Mouse (Mus musculus) hindbrain, postnatal 0 days (tissue): ENCODE results near the gene Matn4. TPM values are rescaled to one million over a fixed set of nuclear protein-coding genes. Genes with fewer than 3 reads are reported as not detected.

Experiments
- ATAC-seq: fragments of 200-750 bp; cut with Nextera tagmentation; 2 replicates; pipeline ENCODE4 v1.8.0; 2017; ENCODE audit warnings: mild to moderate bottlenecking, moderate TSS enrichment, moderate library complexity
- DNase-seq: peaks from one replicate; pipeline ENCODE4 v3.0.0-alpha.2; 2015; ENCODE audit warnings: low spot score
- H3K27ac ChIP-seq: fragments of 300-500 bp; sonication (generic); 2 replicates; pipeline ENCODE4 v1.5.1; 2014; ENCODE audit warnings: mild to moderate bottlenecking
- H3K27me3 ChIP-seq: fragments of 300-500 bp; sonication (generic); 2 replicates; pipeline ENCODE4 v1.6.1; 2014; ENCODE audit warnings: low read length, mixed read lengths; ENCODE audit not compliant: insufficient read depth
- H3K36me3 ChIP-seq: fragments of 300-500 bp; sonication (generic); 2 replicates; pipeline ENCODE4 v1.6.1; 2014; ENCODE audit warnings: low read length, mixed read lengths; ENCODE audit not compliant: insufficient read depth
- H3K4me1 ChIP-seq: fragments of 300-500 bp; sonication (generic); 2 replicates; pipeline ENCODE4 v1.6.1; 2014; ENCODE audit warnings: antibody characterized with exemption, low read length, mixed read lengths; ENCODE audit not compliant: insufficient read depth
- H3K4me2 ChIP-seq: fragments of 300-500 bp; sonication (generic); 2 replicates; pipeline ENCODE4 v1.6.1; 2014; ENCODE audit warnings: low read depth, mild to moderate bottlenecking, low read length, moderate library complexity, mixed read lengths
- H3K4me3 ChIP-seq: fragments of 300-500 bp; sonication (generic); 2 replicates; pipeline ENCODE4 v1.5.1; 2014; ENCODE audit warnings: low read length
- H3K9ac ChIP-seq: fragments of 300-500 bp; sonication (generic); replicated peaks from 2 replicates; pipeline ENCODE4 v1.6.1; 2014; ENCODE audit warnings: mild to moderate bottlenecking, low read length, moderate library complexity, mixed read lengths
- H3K9me3 ChIP-seq: fragments of 300-500 bp; sonication (generic); 2 replicates; pipeline ENCODE4 v1.6.1; 2016; ENCODE audit warnings: low read length, mixed read lengths
- CTCF ChIP-seq: IDR thresholded peaks from 2 replicates; pipeline ENCODE4 v1.5.1; 2016; ENCODE audit warnings: antibody characterized with exemption, control low read depth, low read depth
- WGBS: fragments of 180-500 bp; shearing (Covaris S2); extraction: QIAGEN DNeasy Blood & Tissue Kit; methylation state at CpG from one replicate; pipeline ENCODE4 v1.1.7; 2014; 5-methylcytosine and 5-hydroxymethylcytosine counted together
- polyA plus RNA-seq: library from polyadenylated mRNA; unstranded; fragments of >200 nt; fragmentation: Nextera tagmentation; extraction: Ambion mirVana; gene quantifications from 2 replicates; pipeline ENCODE4 v1.2.1, GENCODE M21; 2015
- total RNA-seq: library from RNA; depleted of rRNA; stranded (reverse); fragments of >200 nt; gene quantifications from 2 replicates; pipeline ENCODE4 v1.2.3, GENCODE M21; 2014

Matn4 gene
- total and polyA plus RNA-seq, 2 experiments from 2014 or later, result 4.7 to 8.2 TPM

DNA sequence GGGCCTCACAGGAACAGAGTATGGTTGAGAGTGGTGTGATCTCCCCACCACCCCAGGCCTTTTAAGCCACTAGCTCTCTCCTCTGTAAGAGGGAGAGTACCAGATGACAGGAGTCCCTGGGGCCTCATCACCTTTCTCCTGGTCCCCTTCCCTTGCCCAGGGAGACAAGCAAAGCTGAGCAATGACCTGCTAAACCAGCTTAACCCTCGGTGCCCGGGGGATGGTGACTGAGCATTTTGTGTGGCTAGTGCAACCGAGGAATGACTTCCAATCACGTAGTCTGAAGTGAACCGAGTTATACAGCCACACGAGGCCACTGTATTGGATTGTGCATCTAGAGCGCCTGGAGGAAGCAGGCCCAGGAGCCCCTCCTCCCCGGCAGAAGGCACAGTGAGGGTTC, 19.4 kb upstream of the Matn4 start:
- Histone ChIP-seq H3K9ac (no peak overlapping the region), H3K36me3 (no peaks in the 10 kb centered on the region), H3K27ac (no peak overlapping the region), H3K27me3 (no peaks in the 10 kb centered on the region), H3K9me3 (no peaks in the 10 kb centered on the region), H3K4me1 (no peaks in the 10 kb centered on the region), H3K4me3 (no peak overlapping the region), H3K4me2 (no peak overlapping the region)
- DNase-seq, result no peak
- no peak for TF ChIP-seq CTCF
- ATAC-seq, result no peak
- WGBS, result 89% methylated on average over 8 of the region's 8 CpGs

DNA sequence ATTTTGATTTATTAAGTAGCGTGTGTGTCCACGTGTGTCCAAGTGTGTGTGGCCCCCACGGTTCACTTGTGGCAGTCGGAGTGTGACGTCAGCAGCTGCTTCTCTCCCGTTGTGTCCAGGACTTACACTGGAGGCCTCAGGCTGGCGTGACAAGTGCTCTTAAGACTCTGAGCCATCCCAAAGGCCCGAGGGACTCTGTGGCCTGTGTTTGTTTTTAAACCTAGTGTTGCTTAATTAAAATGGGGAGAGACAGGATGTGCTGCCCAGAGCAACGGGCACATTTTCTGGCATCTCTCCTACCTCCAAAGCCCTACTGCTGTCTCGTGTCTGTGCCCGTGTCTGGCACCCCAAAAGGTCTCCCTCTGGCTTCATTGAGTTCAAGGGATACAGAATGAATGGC, 18.5 kb upstream of the Matn4 start:
- Histone ChIP-seq H3K4me1 (no peaks in the 10 kb centered on the region), H3K4me3 (no peak overlapping the region), H3K36me3 (no peaks in the 10 kb centered on the region), H3K4me2 (no peak overlapping the region), H3K27me3 (no peaks in the 10 kb centered on the region), H3K27ac (no peak overlapping the region), H3K9me3 (no peaks in the 10 kb centered on the region), H3K9ac (no peak overlapping the region)
- DNase-seq (no peak), ATAC-seq (no peak)
- WGBS, result 79% methylated on average over 11 of the region's 11 CpGs
- TF ChIP-seq CTCF, result no peak

DNA sequence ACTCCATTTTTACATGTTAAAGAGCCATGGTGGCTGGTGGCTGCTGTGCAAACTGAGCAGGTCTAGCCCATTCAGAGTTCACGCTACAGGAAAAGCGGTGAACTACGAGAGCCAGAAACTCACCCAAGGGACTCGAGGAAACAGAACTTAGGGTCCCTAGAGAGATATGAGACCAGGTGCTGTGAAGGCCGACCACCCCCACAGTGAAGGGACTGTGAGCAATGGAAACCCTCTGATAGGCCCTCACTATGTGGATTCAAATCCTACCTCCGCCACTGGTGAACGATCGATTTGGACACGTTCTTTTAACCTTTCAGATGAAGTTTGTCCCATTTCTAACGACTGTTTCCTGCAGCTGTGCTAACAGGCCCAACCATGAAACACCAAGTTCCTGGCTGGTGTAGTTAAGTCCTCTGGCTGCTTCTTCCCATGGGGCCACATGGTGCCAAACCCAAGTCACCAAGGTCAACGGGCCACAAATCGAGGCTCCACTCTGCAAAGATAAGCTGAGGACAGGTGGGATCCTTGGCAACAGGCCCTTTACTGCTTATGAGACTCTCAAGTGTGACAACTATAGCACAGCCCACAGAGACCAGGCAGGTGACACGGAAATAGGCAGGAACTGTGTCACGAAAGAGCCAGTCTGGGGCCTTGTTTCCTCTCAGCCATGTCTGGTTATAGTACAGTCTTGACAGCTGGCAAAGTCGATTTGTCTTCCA, 17.9 kb upstream of the Matn4 start:
- no peak for ATAC-seq
- no peak for TF ChIP-seq CTCF
- Histone ChIP-seq H3K9ac (no peak overlapping the region), H3K27ac (no peak overlapping the region), H3K4me1 (no peaks in the 10 kb centered on the region), H3K4me2 (no peak overlapping the region), H3K4me3 (no peak overlapping the region), H3K27me3 (no peaks in the 10 kb centered on the region), H3K36me3 (no peaks in the 10 kb centered on the region), H3K9me3 (no peaks in the 10 kb centered on the region)
- 89% methylated on average over 15 of the region's 15 CpGs for WGBS
- DNase-seq, result no peak

DNA sequence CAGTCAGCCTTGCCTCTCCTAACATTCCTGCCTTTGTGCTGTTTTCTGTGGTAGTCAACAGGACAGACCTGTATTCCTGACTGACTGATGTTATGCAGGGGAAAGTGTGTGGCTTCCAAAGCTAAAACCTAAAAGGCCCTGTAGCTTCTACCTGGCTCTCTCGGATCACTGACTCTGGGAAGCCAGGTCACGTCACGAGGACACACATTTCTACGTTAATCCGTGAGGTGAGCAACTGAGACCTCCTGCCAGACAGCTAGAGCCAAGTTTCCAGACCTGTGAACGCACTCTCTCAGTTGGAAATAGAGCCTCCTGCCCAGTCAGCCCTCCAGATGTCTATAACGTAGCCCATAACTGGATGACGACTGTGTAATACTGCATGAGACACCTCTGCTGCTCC, 17.0 kb upstream of the Matn4 start:
- no peak overlapping the region for H3K4me2 ChIP-seq

DNA sequence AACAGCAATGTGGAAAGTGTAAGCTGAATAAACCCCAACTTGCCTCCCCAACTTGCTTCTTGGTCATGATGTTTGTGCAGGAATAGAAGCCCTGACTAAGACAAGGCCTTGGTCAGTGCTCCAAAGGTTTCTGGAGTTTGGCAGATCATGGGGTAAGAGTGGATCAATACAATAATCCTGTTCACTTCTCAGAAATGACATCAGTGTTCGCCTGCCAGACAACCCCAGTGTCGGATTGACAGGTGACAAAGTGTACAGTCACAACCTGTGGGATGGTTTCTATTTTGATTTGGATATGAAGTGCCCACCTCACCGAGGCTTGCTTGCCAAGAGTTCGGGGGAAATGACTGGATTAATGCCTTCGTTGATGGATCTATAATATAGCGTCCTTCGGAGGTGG, 16.3 kb upstream of the Matn4 start:
- DNase-seq (no peak), ATAC-seq (no peak)
- H3K27me3 ChIP-seq, result no peaks in the 10 kb centered on the region
- no peak overlapping the region for H3K4me2 ChIP-seq
- WGBS, result 91% methylated on average over 7 of the region's 7 CpGs
- no peaks in the 10 kb centered on the region for H3K36me3 ChIP-seq
- no peak overlapping the region for H3K9ac ChIP-seq
- no peak overlapping the region for H3K27ac ChIP-seq
- H3K4me1 ChIP-seq, result no peaks in the 10 kb centered on the region
- no peaks in the 10 kb centered on the region for H3K9me3 ChIP-seq
- H3K4me3 ChIP-seq, result no peak overlapping the region
- TF ChIP-seq CTCF, result no peak

More for the DNA sequence above, 17.0 kb upstream of the Matn4 start:
- Histone ChIP-seq H3K9ac (no peak overlapping the region), H3K27ac (no peak overlapping the region), H3K4me1 (no peaks in the 10 kb centered on the region), H3K4me3 (no peak overlapping the region), H3K36me3 (no peaks in the 10 kb centered on the region), H3K9me3 (no peaks in the 10 kb centered on the region), H3K27me3 (no peaks in the 10 kb centered on the region)
- TF ChIP-seq CTCF, result no peak
- 82% methylated on average over 8 of the region's 8 CpGs for WGBS
- DNase-seq (no peak), ATAC-seq (no peak)

DNA sequence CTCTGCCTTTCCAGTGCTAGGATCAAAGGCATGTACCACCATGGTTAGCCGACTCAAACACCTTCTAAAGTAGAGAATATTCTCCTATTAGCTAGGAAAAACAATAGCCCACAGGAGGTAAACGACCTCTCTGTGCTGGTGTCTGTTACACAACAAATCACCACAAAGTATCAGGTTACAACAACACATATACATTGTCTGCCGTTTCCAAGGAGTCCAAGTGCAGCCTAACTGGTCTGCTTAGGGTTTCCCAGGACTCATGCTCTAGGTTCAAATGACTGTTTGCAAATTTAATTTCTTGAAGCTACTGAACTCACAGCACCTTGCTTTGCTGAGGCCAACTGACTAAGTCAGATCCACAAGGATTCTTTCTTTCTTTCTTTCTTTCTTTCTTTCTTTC, 14.5 kb upstream of the Matn4 start:
- no peak for TF ChIP-seq CTCF
- DNase-seq (no peak), ATAC-seq (no peak)
- H3K9ac ChIP-seq, result no peak overlapping the region
- H3K27me3 ChIP-seq, result no peaks in the 10 kb centered on the region
- H3K36me3 ChIP-seq, result no peaks in the 10 kb centered on the region
- 4% methylated on average over 3 of the region's 3 CpGs for WGBS
- no peaks in the 10 kb centered on the region for H3K4me1 ChIP-seq
- no peak overlapping the region for H3K4me3 ChIP-seq
- H3K27ac ChIP-seq, result no peak overlapping the region
- H3K9me3 ChIP-seq, result no peaks in the 10 kb centered on the region
- no peak overlapping the region for H3K4me2 ChIP-seq

DNA sequence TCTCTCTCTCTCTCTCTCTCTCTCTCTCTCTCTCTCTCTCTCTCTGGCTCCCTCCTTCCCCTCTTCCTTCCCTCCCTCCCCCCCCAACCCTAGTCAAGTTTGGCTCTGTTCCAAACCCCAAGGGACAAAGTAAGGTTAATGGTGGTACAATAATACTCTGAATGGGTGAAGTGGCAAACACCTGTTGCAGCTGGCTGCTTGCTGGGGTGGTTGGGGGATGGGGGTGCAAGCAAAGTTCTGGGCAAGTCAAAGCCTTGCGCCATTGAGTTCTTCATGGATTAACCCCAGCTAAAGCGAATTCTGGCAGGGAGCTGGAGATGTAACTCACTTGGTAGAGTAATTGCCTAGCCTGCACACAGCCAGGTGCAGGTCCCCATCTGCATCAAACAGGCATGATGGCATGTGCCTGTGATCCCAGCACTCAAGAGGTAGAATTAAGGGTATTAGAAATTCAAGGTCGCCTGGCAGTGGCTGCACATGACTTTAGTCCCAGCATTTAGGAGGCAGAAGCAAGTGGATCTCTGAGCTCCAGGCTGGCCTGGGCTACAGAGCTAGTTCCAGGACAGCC, 13.4 kb upstream of the Matn4 start:
- Histone ChIP-seq H3K4me3 (no peak overlapping the region), H3K4me2 (no peak overlapping the region), H3K9me3 (no peaks in the 10 kb centered on the region), H3K4me1 (no peaks in the 10 kb centered on the region), H3K36me3 (no peaks in the 10 kb centered on the region), H3K9ac (no peak overlapping the region), H3K27ac (no peak overlapping the region), H3K27me3 (no peaks in the 10 kb centered on the region)
- no peak for TF ChIP-seq CTCF
- DNase-seq (no peak), ATAC-seq (no peak)
- 29% methylated on average over 3 of the region's 3 CpGs for WGBS
